Mouse (Mus musculus): ENCODE results near the gene Apobec1.
"Not testable (repeated sequence)": the region's sequence is repeated elsewhere in the genome, so short reads cannot be mapped to it uniquely, and the experiment has no call there.

GRCm38 (mm10) chr6:122542459-122542858, 59.8 kb downstream of the Apobec1 start:
- TF ChIP-seq CEBPB (IDR thresholded peaks at IDR 0.05; ENCODE audit: insufficient read depth, poor library complexity, severe bottlenecking); POLR2AphosphoS2 (IDR thresholded peaks at IDR 0.05; ENCODE audit: insufficient read length, low read depth); MAX (IDR thresholded peaks at IDR 0.05; ENCODE audit: low read depth); POLR2A (IDR thresholded peaks at IDR 0.05; ENCODE audit: insufficient read length, low read depth): not testable (repeated sequence)

Data from myocyte (in vitro differentiated cells).